Mouse (Mus musculus) testis, adult 2 months (tissue): ENCODE measurements at regions not wholly inside any gene's neighbourhood (a gene's known extent, or its start where the extent isn't known, plus 50 kb on each side); places are given as distances from the start of the nearest gene placed in this dataset.

Source experiments
- H3K27ac ChIP-seq: fragments of 200-500 bp; 2 replicates; pipeline ENCODE4 v1.5.1; 2012; ENCODE audit warnings: low read depth, low read length; ENCODE audit not compliant: control insufficient read depth, insufficient read depth
- H3K27me3 ChIP-seq: fragments of 200-500 bp; 2 replicates; pipeline ENCODE4 v1.6.1; 2012; ENCODE audit warnings: mild to moderate bottlenecking, low read length, moderate library complexity; ENCODE audit not compliant: control insufficient read depth, insufficient read depth
- H3K36me3 ChIP-seq: fragments of 200-500 bp; 2 replicates; pipeline ENCODE4 v1.6.1; 2012; ENCODE audit warnings: mild to moderate bottlenecking, low read length; ENCODE audit not compliant: control insufficient read depth, insufficient read depth
- H3K4me1 ChIP-seq: fragments of 200-500 bp; 2 replicates; pipeline ENCODE4 v1.6.1; 2012; ENCODE audit warnings: low read length; ENCODE audit not compliant: control insufficient read depth, insufficient read depth
- H3K4me3 ChIP-seq: fragments of 200-500 bp; 2 replicates; pipeline ENCODE4 v1.5.1; 2012; ENCODE audit warnings: low read depth, mild to moderate bottlenecking, low read length, moderate library complexity, mixed read lengths; ENCODE audit not compliant: control insufficient read depth
- CTCF ChIP-seq: fragments of 200-500 bp; IDR thresholded peaks from 2 replicates; pipeline ENCODE4 v1.5.1; 2012; ENCODE audit warnings: low read depth, mild to moderate bottlenecking, inconsistent platforms, low read length, moderate library complexity; ENCODE audit not compliant: control insufficient read depth, insufficient read depth, insufficient replicate concordance
- POLR2A ChIP-seq: fragments of 200-500 bp; IDR thresholded peaks from 2 replicates; pipeline ENCODE4 v1.6.1; 2012; ENCODE audit warnings: low read depth, mild to moderate bottlenecking, inconsistent platforms, low read length, moderate library complexity; ENCODE audit not compliant: control insufficient read depth

GRCm38 (mm10) chr1:76394038-76394437 is 848.0 kb downstream of the Slc4a3 start:
- Histone ChIP-seq H3K4me1 (peaks cover 3% of the 10 kb centered on the region; the same call in 1 of the 2 replicates), H3K36me3 (no peaks in the 10 kb centered on the region), H3K27ac (no peak overlapping the region), H3K4me3 (no peak overlapping the region), H3K27me3 (no peaks in the 10 kb centered on the region)
- TF ChIP-seq CTCF (no peak), POLR2A (no peak)

GRCm38 (mm10) chr1:76402854-76403253 is 856.8 kb downstream of the Slc4a3 start:
- Histone ChIP-seq H3K27me3 (no peaks in the 10 kb centered on the region), H3K27ac (no peak overlapping the region), H3K36me3 (no peaks in the 10 kb centered on the region)

GRCm38 (mm10) chr1:76404003-76404402 is 857.9 kb downstream of the Slc4a3 start:
- Histone ChIP-seq H3K4me3 (no peak overlapping the region), H3K36me3 (no peaks in the 10 kb centered on the region), H3K27me3 (no peaks in the 10 kb centered on the region), H3K27ac (no peak overlapping the region), H3K4me1 (no peaks in the 10 kb centered on the region)
- no peak for TF ChIP-seq CTCF
- TF ChIP-seq POLR2A: no peak

More at GRCm38 (mm10) chr1:76402854-76403253, 856.8 kb downstream of the Slc4a3 start:
- TF ChIP-seq POLR2A (no peak), CTCF (no peak)
- H3K4me3 ChIP-seq: no peak overlapping the region
- no peaks in the 10 kb centered on the region for H3K4me1 ChIP-seq

GRCm38 (mm10) chr1:76410813-76411212 is 864.7 kb downstream of the Slc4a3 start:
- Histone ChIP-seq H3K36me3 (no peaks in the 10 kb centered on the region), H3K27me3 (no peaks in the 10 kb centered on the region), H3K4me1 (no peaks in the 10 kb centered on the region), H3K27ac (no peak overlapping the region), H3K4me3 (no peak overlapping the region)
- TF ChIP-seq POLR2A: no peak
- no peak for TF ChIP-seq CTCF

- H3K4me1 ChIP-seq: no peaks in the 10 kb centered on the region
- H3K27ac ChIP-seq: no peak overlapping the region
- TF ChIP-seq POLR2A (no peak), CTCF (no peak)
Observed at GRCm38 (mm10) chr1:76420525-76420924, 874.5 kb downstream of the Slc4a3 start.

GRCm38 (mm10) chr1:76427439-76427838 is 881.4 kb downstream of the Slc4a3 start:
- TF ChIP-seq CTCF (no peak), POLR2A (no peak)
- Histone ChIP-seq H3K36me3 (no peaks in the 10 kb centered on the region), H3K27ac (no peak overlapping the region), H3K27me3 (no peaks in the 10 kb centered on the region), H3K4me1 (no peaks in the 10 kb centered on the region), H3K4me3 (no peak overlapping the region)

More at GRCm38 (mm10) chr1:76420525-76420924, 874.5 kb downstream of the Slc4a3 start:
- Histone ChIP-seq H3K4me3 (no peak overlapping the region), H3K36me3 (no peaks in the 10 kb centered on the region), H3K27me3 (no peaks in the 10 kb centered on the region)

- no peak overlapping the region for H3K27ac ChIP-seq
Observed at GRCm38 (mm10) chr1:76430041-76430610, 884.1 kb downstream of the Slc4a3 start.

GRCm38 (mm10) chr1:76433481-76433941 is 887.4 kb downstream of the Slc4a3 start:
- Histone ChIP-seq H3K36me3 (no peaks in the 10 kb centered on the region), H3K27me3 (no peaks in the 10 kb centered on the region), H3K27ac (no peak overlapping the region), H3K4me1 (no peaks in the 10 kb centered on the region), H3K4me3 (no peak overlapping the region)
- TF ChIP-seq POLR2A (no peak), CTCF (no peak)

More at GRCm38 (mm10) chr1:76430041-76430610, 884.1 kb downstream of the Slc4a3 start:
- Histone ChIP-seq H3K4me3 (no peak overlapping the region), H3K4me1 (no peaks in the 10 kb centered on the region), H3K27me3 (no peaks in the 10 kb centered on the region), H3K36me3 (no peaks in the 10 kb centered on the region)
- TF ChIP-seq CTCF (no peak), POLR2A (no peak)
